Mouse (Mus musculus) MN1 (cell line): ENCODE results near the gene Ndufv3.

Source experiments
- DNase-seq: peaks from one replicate; pipeline ENCODE4 v3.0.0-alpha.2; 2016; ENCODE audit warnings: low spot score

The Ndufv3 gene

GRCm38 (mm10) chr17:31556253-31556652 lies 36.3 kb downstream of the Ndufv3 start:
- no peak for DNase-seq

GRCm38 (mm10) chr17:31557124-31557880 lies 37.4 kb downstream of the Ndufv3 start:
- DNase-seq, result peak; percentile 84

- no peak for DNase-seq
Measured at GRCm38 (mm10) chr17:31557947-31558542, 38.1 kb downstream of the Ndufv3 start.

- DNase-seq, result no peak
Measured at GRCm38 (mm10) chr17:31559021-31559789, 39.3 kb downstream of the Ndufv3 start.

GRCm38 (mm10) chr17:31563632-31564014 lies 43.7 kb downstream of the Ndufv3 start:
- DNase-seq, result no peak

- DNase-seq, result peak; percentile 100
Measured at GRCm38 (mm10) chr17:31564015-31564857, 44.3 kb downstream of the Ndufv3 start, which contains the start of gene Pknox1. Gene Pknox1 (plus strand): TSS chr17:31564734.

- DNase-seq, result no peak
Measured at GRCm38 (mm10) chr17:31564858-31565140, 44.9 kb downstream of the Ndufv3 start.

GRCm38 (mm10) chr17:31565141-31566056 lies 45.5 kb downstream of the Ndufv3 start:
- DNase-seq, result peak; percentile 66

GRCm38 (mm10) chr17:31566276-31566675 lies 46.4 kb downstream of the Ndufv3 start:
- DNase-seq, result no peak

- no peak for DNase-seq
Measured at GRCm38 (mm10) chr17:31569756-31570155, 49.8 kb downstream of the Ndufv3 start.

- DNase-seq, result peak; percentile 37
Measured at GRCm38 (mm10) chr17:31570321-31570925, 50.5 kb downstream of the Ndufv3 start.

- no peak for DNase-seq
Measured at GRCm38 (mm10) chr17:31571689-31572088, 51.8 kb downstream of the Ndufv3 start.

- no peak for DNase-seq
Measured at GRCm38 (mm10) chr17:31574662-31575061, 54.7 kb downstream of the Ndufv3 start.

GRCm38 (mm10) chr17:31576394-31577175 lies 56.7 kb downstream of the Ndufv3 start:
- DNase-seq, result no peak

- DNase-seq, result peak; percentile 75
Measured at GRCm38 (mm10) chr17:31580344-31580743, 60.4 kb downstream of the Ndufv3 start.
